In genomic region chr14:99535781-99536180, GRCm38 (mm10) we compare ENCODE assay signal across 16 mouse cellular contexts.
DNase-seq lines count a peak whose midpoint lies in the region; ATAC-seq lines count a peak whose summit lies in the region.
"Had no signal": no experiment of that assay in that cellular context is flagged by ENCODE, and none has a peak within 500 bp of the region (broad histone marks: within the 10 kb centered on the region; RNA-seq: fewer than 3 reads in every experiment).

No protein-coding gene starts in this region.

- peak; percentile 21 for DNase-seq in heart, adult 11 months
- no peak for DNase-seq in intestine, embryonic 14.5 days (ENCODE audit: low spot score)
- DNase-seq in large intestine, adult 2 months (ENCODE audit: low read depth, low spot score) = peak; percentile 31
- DNase-seq in adrenal gland, adult (ENCODE audit: inconsistent age in 2 of 2, low spot score in 1 of 2) = no peak
- DNase-seq in thymus, postnatal 14 days = no peak
- no peak for DNase-seq in heart, adult 18-20 months
- DNase-seq: adrenal gland, postnatal 36 days; cerebellum, adult 2 months; forebrain, postnatal 0 days; midbrain, embryonic 14.5 days had no signal

- H3K9ac ChIP-seq in heart, embryonic 12.5 days = no peak overlapping the region
- H3K9ac ChIP-seq in intestine, embryonic 14.5 days (ENCODE audit: low read length) = no peak overlapping the region
- H3K9ac ChIP-seq in kidney, embryonic 15.5 days = no peak overlapping the region
- H3K9ac ChIP-seq: embryonic facial prominence, embryonic 13.5 days; forebrain, postnatal 0 days; hindbrain, embryonic 12.5 days; limb, embryonic 12.5 days; liver, embryonic 14.5 days had no signal

- H3K9me3 ChIP-seq in heart, embryonic 12.5 days (replicated peaks) = 0 out of 2 replicates have a peak, but pooled peaks cover 3% of the 10 kb centered on the region
- no peaks in the 10 kb centered on the region for H3K9me3 ChIP-seq in intestine, embryonic 14.5 days (ENCODE audit: control insufficient read depth, low read length)
- H3K9me3 ChIP-seq in kidney, embryonic 15.5 days (replicated peaks) = no peaks in the 10 kb centered on the region
- H3K9me3 ChIP-seq: embryonic facial prominence, embryonic 13.5 days; hindbrain, embryonic 12.5 days; limb, embryonic 12.5 days had no signal

- H3K36me3 ChIP-seq in heart, embryonic 12.5 days = no peaks in the 10 kb centered on the region
- no peaks in the 10 kb centered on the region for H3K36me3 ChIP-seq in intestine, embryonic 14.5 days (ENCODE audit: control insufficient read depth, insufficient read depth, low read length)
- no peaks in the 10 kb centered on the region for H3K36me3 ChIP-seq in kidney, embryonic 15.5 days
- H3K36me3 ChIP-seq: embryonic facial prominence, embryonic 13.5 days; hindbrain, embryonic 12.5 days; limb, embryonic 12.5 days had no signal

- H3K4me2 ChIP-seq in heart, embryonic 12.5 days = no peak overlapping the region
- no peak overlapping the region for H3K4me2 ChIP-seq in intestine, embryonic 14.5 days (ENCODE audit: low read length)
- no peak overlapping the region for H3K4me2 ChIP-seq in kidney, embryonic 15.5 days
- H3K4me2 ChIP-seq: embryonic facial prominence, embryonic 13.5 days; hindbrain, embryonic 12.5 days; limb, embryonic 12.5 days had no signal

- H3K27me3 ChIP-seq in heart, embryonic 12.5 days (replicated peaks) = no peaks in the 10 kb centered on the region
- H3K27me3 ChIP-seq in intestine, embryonic 14.5 days (replicated peaks; ENCODE audit: control insufficient read depth, insufficient read depth, low read length) = no peaks in the 10 kb centered on the region
- no peaks in the 10 kb centered on the region for H3K27me3 ChIP-seq in kidney, embryonic 15.5 days
- H3K27me3 ChIP-seq: embryonic facial prominence, embryonic 13.5 days; hindbrain, embryonic 12.5 days; limb, embryonic 12.5 days had no signal

- no peak overlapping the region for H3K4me3 ChIP-seq in heart, embryonic 12.5 days
- no peak overlapping the region for H3K4me3 ChIP-seq in intestine, embryonic 14.5 days (ENCODE audit: low read depth, low read length)
- no peak overlapping the region for H3K4me3 ChIP-seq in kidney, embryonic 15.5 days (replicated peaks)
- H3K4me3 ChIP-seq: embryonic facial prominence, embryonic 13.5 days; hindbrain, embryonic 12.5 days; limb, embryonic 12.5 days had no signal

- no peaks in the 10 kb centered on the region for H3K4me1 ChIP-seq in heart, embryonic 12.5 days (replicated peaks)
- no peaks in the 10 kb centered on the region for H3K4me1 ChIP-seq in intestine, embryonic 14.5 days (replicated peaks; ENCODE audit: control insufficient read depth, insufficient read depth, low read length)
- H3K4me1 ChIP-seq in kidney, embryonic 15.5 days = no peaks in the 10 kb centered on the region
- H3K4me1 ChIP-seq: embryonic facial prominence, embryonic 13.5 days; hindbrain, embryonic 12.5 days; limb, embryonic 12.5 days had no signal

- 72% methylated on average over 6 of the region's 6 CpGs for WGBS in heart, embryonic 12.5 days
- 71% methylated on average over 6 of the region's 6 CpGs for WGBS in intestine, embryonic 14.5 days
- WGBS in kidney, embryonic 15.5 days = 71% methylated on average over 6 of the region's 6 CpGs
- WGBS in large intestine, adult 2 months = 23% methylated on average over 6 of the region's 6 CpGs

- H3K27ac ChIP-seq in heart, embryonic 12.5 days (ENCODE audit: poor library complexity, severe bottlenecking) = no peak overlapping the region
- H3K27ac ChIP-seq in intestine, embryonic 14.5 days (ENCODE audit: low read depth) = no peak overlapping the region
- no peak overlapping the region for H3K27ac ChIP-seq in kidney, embryonic 15.5 days
- H3K27ac ChIP-seq: embryonic facial prominence, embryonic 13.5 days; hindbrain, embryonic 12.5 days; limb, embryonic 12.5 days; liver, embryonic 14.5 days had no signal

- ATAC-seq in heart, embryonic 12.5 days (ENCODE audit: insufficient number of reproducible peaks, low FRiP score) = no peak
- ATAC-seq in intestine, embryonic 14.5 days (replicated peaks; ENCODE audit: low FRiP score, low TSS enrichment, low read depth) = peak; percentile 86
- ATAC-seq in kidney, embryonic 15.5 days (replicated peaks; ENCODE audit: low FRiP score) = peak; percentile 86
- ATAC-seq: forebrain, postnatal 0 days had no signal

Comparison
In these comparisons a context has a peak if more than half of its experiments do, and no peak if none do; other contexts are left out.
1. DNase-seq: peak in heart, adult 11 months (single experiment) and large intestine, adult 2 months (single experiment); none in intestine, embryonic 14.5 days (single experiment), adrenal gland, adult (0 of 2), thymus, postnatal 14 days (single experiment) and heart, adult 18-20 months (0 of 2).